Mouse (Mus musculus) G1E (cell line): ENCODE results near the gene Ptprg.

Experiments
- CTCF ChIP-seq: IDR thresholded peaks from 2 replicates; pipeline ENCODE4 v1.5.1; 2012; ENCODE audit warnings: low read depth, low read length, inconsistent platforms, mixed read lengths
- GATA1 ChIP-seq: IDR thresholded peaks from 2 replicates; pipeline ENCODE4 v1.6.1; 2012; ENCODE audit warnings: borderline replicate concordance, low read length, inconsistent platforms, mixed read lengths
- GATA2 ChIP-seq: IDR thresholded peaks from 2 replicates; pipeline ENCODE4 v1.6.1; 2012; ENCODE audit warnings: low read depth, low read length, inconsistent platforms, borderline replicate concordance
- POLR2AphosphoS5 ChIP-seq: IDR thresholded peaks from 2 replicates; pipeline ENCODE4 v1.6.1; 2012; ENCODE audit warnings: low read depth, low read length, inconsistent platforms; ENCODE audit not compliant: insufficient replicate concordance

DNA sequence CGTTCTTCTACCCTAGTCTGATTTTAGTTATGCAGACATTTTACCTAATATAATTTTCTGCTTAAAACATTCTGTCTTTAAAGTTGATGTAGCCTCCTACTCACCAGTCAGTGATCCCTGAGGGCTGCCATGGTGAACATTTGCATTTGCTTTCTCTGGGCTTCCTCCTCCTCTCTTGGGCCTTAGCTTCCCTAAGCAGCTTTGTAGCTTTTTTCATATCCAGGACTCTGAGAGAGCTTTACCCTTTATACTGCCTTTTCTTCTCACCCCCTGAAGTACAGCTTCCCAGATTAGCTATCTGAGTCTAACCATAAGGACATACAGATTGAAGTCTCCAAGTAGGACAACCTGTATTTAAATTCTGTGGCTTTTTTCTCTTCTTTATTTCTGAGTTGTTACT lies 284.4 kb downstream of the Ptprg start:
- no peak for TF ChIP-seq CTCF
- no peak for TF ChIP-seq GATA1
- TF ChIP-seq GATA2 = no peak
- no peak for TF ChIP-seq POLR2AphosphoS5
